Mouse (Mus musculus): ENCODE measurements at regions not wholly inside any gene's neighbourhood (a gene's known extent, or its start where the extent isn't known, plus 50 kb on each side); places are given as distances from the start of the nearest gene placed in this dataset.

GRCm38 (mm10) chr3:147428837-147429236 lies 576.7 kb downstream of the Ttll7 start:
- Histone ChIP-seq H3K9me3 (replicated peaks; ENCODE audit: insufficient read depth, low read length) (no peaks in the 10 kb centered on the region), H3K9ac (ENCODE audit: control insufficient read depth, low read depth, low read length, poor library complexity, severe bottlenecking) (no peak overlapping the region), H3K79me2 (ENCODE audit: control insufficient read depth, insufficient read depth, low read length, poor library complexity) (no peaks in the 10 kb centered on the region), H3K4me1 (ENCODE audit: control insufficient read depth in 1 of 2, insufficient read depth in 2 of 2, low read length in 2 of 2) (no peaks in the 10 kb centered on the region), H3K27ac (ENCODE audit: control insufficient read depth, low read depth, low read length) (no peak overlapping the region), H3K4me3 (ENCODE audit: control insufficient read depth in 1 of 2, insufficient read depth in 1 of 2, low read depth in 2 of 2, low read length in 2 of 2) (no peak overlapping the region), H3K27me3 (ENCODE audit: control insufficient read depth in 1 of 2, insufficient read depth in 2 of 2, low read length in 2 of 2) (no peaks in the 10 kb centered on the region), H3K36me3 (ENCODE audit: control insufficient read depth in 1 of 2, insufficient read depth in 2 of 2, low read length in 2 of 2) (no peaks in the 10 kb centered on the region)
- no peak for TF ChIP-seq EP300 (IDR thresholded peaks at IDR 0.05; ENCODE audit: low read depth in 1 of 2, low read length in 2 of 2)
- TF ChIP-seq E2F4 (IDR thresholded peaks at IDR 0.05; ENCODE audit: borderline replicate concordance, low read depth, low read length), result no peak
- TF ChIP-seq MYB (IDR thresholded peaks at IDR 0.05; ENCODE audit: low read depth, low read length), result no peak
- no peak for DNase-seq (ENCODE audit: low read depth, low spot score)

GRCm38 (mm10) chr3:147442925-147443690 lies 590.9 kb downstream of the Ttll7 start:
- H3K36me3 ChIP-seq (ENCODE audit: control insufficient read depth in 1 of 2, insufficient read depth in 2 of 2, low read length in 2 of 2), result no peaks in the 10 kb centered on the region
- TF ChIP-seq CHD2 (IDR thresholded peaks at IDR 0.05; ENCODE audit: low read length) (no peak), ZKSCAN1 (IDR thresholded peaks at IDR 0.05; ENCODE audit: low read depth, low read length) (no peak), POLR2A (IDR thresholded peaks at IDR 0.05; ENCODE audit: control insufficient read depth in 1 of 2, insufficient read depth in 1 of 2, low read depth in 1 of 2, low read length in 2 of 2, poor library complexity in 1 of 2) (no peak), MAX (IDR thresholded peaks at IDR 0.05; ENCODE audit: low read length) (no peak), MXI1 (IDR thresholded peaks at IDR 0.05; ENCODE audit: low read depth, low read length) (no peak), CTCF (IDR thresholded peaks at IDR 0.05 in 2 of 3, conservative IDR thresholded peaks at IDR 0.05 in 1 of 3; ENCODE audit: control insufficient read depth in 1 of 3, insufficient read depth in 1 of 3, low read depth in 2 of 3, low read length in 3 of 3, poor library complexity in 1 of 3, severe bottlenecking in 1 of 3) (no peak), MYB (IDR thresholded peaks at IDR 0.05; ENCODE audit: low read depth, low read length) (no peak), JUND (IDR thresholded peaks at IDR 0.05; ENCODE audit: low read depth, low read length) (no peak), MAFK (IDR thresholded peaks at IDR 0.05; ENCODE audit: borderline replicate concordance, low read depth, low read length) (no peak), RCOR1 (IDR thresholded peaks at IDR 0.05; ENCODE audit: low read depth, low read length) (no peak), MEF2A (IDR thresholded peaks at IDR 0.05; ENCODE audit: extremely low read depth, insufficient replicate concordance, low read depth, low read length, poor library complexity, severe bottlenecking) (no peak), ETS1 (IDR thresholded peaks at IDR 0.05; ENCODE audit: low read depth, low read length) (no peak), NELFE (IDR thresholded peaks at IDR 0.05; ENCODE audit: low read depth, low read length) (no peak), POLR2AphosphoS5 (IDR thresholded peaks at IDR 0.05; ENCODE audit: borderline replicate concordance, low read depth, low read length) (no peak), CHD1 (IDR thresholded peaks at IDR 0.05; ENCODE audit: low read depth, low read length) (no peak)
- no peaks in the 10 kb centered on the region for H3K27me3 ChIP-seq (ENCODE audit: control insufficient read depth in 1 of 2, insufficient read depth in 2 of 2, low read length in 2 of 2)
- H3K9ac ChIP-seq (ENCODE audit: control insufficient read depth, low read depth, low read length, poor library complexity, severe bottlenecking), result no peak overlapping the region
- DNase-seq (ENCODE audit: low read depth, low spot score), result no peak
- H3K27ac ChIP-seq (ENCODE audit: control insufficient read depth, low read depth, low read length), result no peak overlapping the region
- no peaks in the 10 kb centered on the region for H3K9me3 ChIP-seq (replicated peaks; ENCODE audit: insufficient read depth, low read length)
- H3K4me1 ChIP-seq (ENCODE audit: control insufficient read depth in 1 of 2, insufficient read depth in 2 of 2, low read length in 2 of 2), result no peaks in the 10 kb centered on the region
- no peak overlapping the region for H3K4me3 ChIP-seq (ENCODE audit: control insufficient read depth in 1 of 2, insufficient read depth in 1 of 2, low read depth in 2 of 2, low read length in 2 of 2)
- no peaks in the 10 kb centered on the region for H3K79me2 ChIP-seq (ENCODE audit: control insufficient read depth, insufficient read depth, low read length, poor library complexity)

Data from MEL (cell line).